Comparison of ENCODE assay signal across 8 mouse cellular contexts in genomic region chr10:41449684-41450083, GRCm38 (mm10). TPM values are rescaled to one million over a fixed set of nuclear protein-coding genes. Genes with fewer than 3 reads are reported as not detected.
DNase-seq lines count a peak whose midpoint lies in the region; ATAC-seq and TF ChIP-seq lines count a peak whose summit lies in the region.

No protein-coding gene starts in this region.

- WGBS in heart, embryonic 11.5 days (ENCODE audit: insufficient replicate concordance) = 13% methylated on average over 14 of the region's 14 CpGs
- WGBS in hindbrain, embryonic 14.5 days = 11% methylated on average over 14 of the region's 14 CpGs
- 12% methylated on average over 14 of the region's 14 CpGs for WGBS in liver, embryonic 15.5 days (ENCODE audit: insufficient replicate concordance)
- 7% methylated on average over 14 of the region's 14 CpGs for WGBS in neural tube, embryonic 14.5 days

- peak overlapping the region; percentile 80 for H3K27ac ChIP-seq in heart, embryonic 11.5 days (ENCODE audit: low read depth, low read length)
- H3K27ac ChIP-seq in cortical plate, adult 2 months (ENCODE audit: insufficient read depth, low read length) = peak overlapping the region; percentile 70
- peak overlapping the region; percentile 83 for H3K27ac ChIP-seq in hindbrain, embryonic 14.5 days
- H3K27ac ChIP-seq in liver, embryonic 15.5 days (replicated peaks) = peak overlapping the region; percentile 87
- H3K27ac ChIP-seq in neural tube, embryonic 14.5 days (ENCODE audit: low read depth, low read length) = peak overlapping the region; percentile 83

- H3K36me3 ChIP-seq in heart, embryonic 11.5 days (ENCODE audit: control insufficient read depth, insufficient read depth, low read length) = peaks cover 10% of the 10 kb centered on the region
- peaks cover 36% of the 10 kb centered on the region for H3K36me3 ChIP-seq in E14TG2a.4 (ENCODE audit: insufficient read depth, low read length)
- peaks cover 8% of the 10 kb centered on the region; the same call in 1 of the 2 replicates for H3K36me3 ChIP-seq in hindbrain, embryonic 14.5 days (replicated peaks; ENCODE audit: control insufficient read depth, insufficient read depth)
- peaks cover 12% of the 10 kb centered on the region; the same call in 1 of the 2 replicates for H3K36me3 ChIP-seq in liver, embryonic 15.5 days (replicated peaks)
- H3K36me3 ChIP-seq in neural tube, embryonic 14.5 days (ENCODE audit: control insufficient read depth, insufficient read depth, low read length) = 0 out of 2 replicates have a peak, but pooled peaks cover 3% of the 10 kb centered on the region

- peak overlapping the region; percentile 91 for H3K4me3 ChIP-seq in heart, embryonic 11.5 days (ENCODE audit: low read depth, low read length)
- H3K4me3 ChIP-seq in E14TG2a.4 (replicated peaks; ENCODE audit: low read length) = peak overlapping the region; percentile 98
- peak overlapping the region; percentile 71 for H3K4me3 ChIP-seq in cortical plate, adult 2 months (ENCODE audit: insufficient read depth, low read length)
- H3K4me3 ChIP-seq in hindbrain, embryonic 14.5 days (replicated peaks; ENCODE audit: low read length) = peak overlapping the region; percentile 72
- peak overlapping the region; percentile 85 for H3K4me3 ChIP-seq in liver, embryonic 15.5 days (replicated peaks)
- peak overlapping the region; percentile 90 for H3K4me3 ChIP-seq in neural tube, embryonic 14.5 days (ENCODE audit: low read depth, low read length)

- ATAC-seq in heart, embryonic 11.5 days (replicated peaks; ENCODE audit: insufficient number of reproducible peaks, low FRiP score, low TSS enrichment) = 0 out of 2 replicates have a peak, but pooled peaks have one; percentile 40
- peak; percentile 66; the same call in 1 of the 2 replicates for ATAC-seq in hindbrain, embryonic 14.5 days (ENCODE audit: low FRiP score)
- peak; percentile 26; the same call in 1 of the 2 replicates for ATAC-seq in liver, embryonic 15.5 days (ENCODE audit: insufficient read depth)
- peak; percentile 81 for ATAC-seq in neural tube, embryonic 14.5 days (ENCODE audit: low read depth)

- no peak for TF ChIP-seq POLR2A in cortical plate, adult 2 months (IDR thresholded peaks at IDR 0.05; ENCODE audit: extremely low read depth, insufficient read depth, low read length)

- no peaks in the 10 kb centered on the region for H3K9me3 ChIP-seq in heart, embryonic 11.5 days (replicated peaks; ENCODE audit: control insufficient read depth, low read length)
- H3K9me3 ChIP-seq in E14TG2a.4 (ENCODE audit: low read length) = no peaks in the 10 kb centered on the region
- H3K9me3 ChIP-seq in hindbrain, embryonic 14.5 days (ENCODE audit: control insufficient read depth, low read length) = no peaks in the 10 kb centered on the region
- H3K9me3 ChIP-seq in liver, embryonic 15.5 days (replicated peaks) = no peaks in the 10 kb centered on the region
- no peaks in the 10 kb centered on the region for H3K9me3 ChIP-seq in neural tube, embryonic 14.5 days (ENCODE audit: control insufficient read depth, low read length)

- no peak for DNase-seq in heart, adult 18-20 months
- peak; percentile 55 for DNase-seq in hindbrain, embryonic 14.5 days (ENCODE audit: low spot score)
- DNase-seq in urinary bladder, postnatal 4 days (ENCODE audit: low spot score in 2 of 2) = no peak

- peak overlapping the region; percentile 91 for H3K9ac ChIP-seq in heart, embryonic 11.5 days (ENCODE audit: low read depth, low read length)
- peak overlapping the region; percentile 88 for H3K9ac ChIP-seq in hindbrain, embryonic 14.5 days
- H3K9ac ChIP-seq in liver, embryonic 15.5 days = peak overlapping the region; percentile 97
- peak overlapping the region; percentile 83 for H3K9ac ChIP-seq in neural tube, embryonic 14.5 days (replicated peaks; ENCODE audit: low read depth, low read length)

- H3K27me3 ChIP-seq in heart, embryonic 11.5 days (ENCODE audit: control insufficient read depth, insufficient read depth, low read length) = no peaks in the 10 kb centered on the region
- H3K27me3 ChIP-seq in E14TG2a.4 (ENCODE audit: insufficient read depth, low read length) = no peaks in the 10 kb centered on the region
- H3K27me3 ChIP-seq in hindbrain, embryonic 14.5 days (ENCODE audit: control insufficient read depth, insufficient read depth, low read length) = no peaks in the 10 kb centered on the region
- H3K27me3 ChIP-seq in liver, embryonic 15.5 days = no peaks in the 10 kb centered on the region
- H3K27me3 ChIP-seq in neural tube, embryonic 14.5 days (ENCODE audit: control insufficient read depth, insufficient read depth, low read length) = no peaks in the 10 kb centered on the region

- TF ChIP-seq CTCF in E14TG2a.4 (conservative IDR thresholded peaks at IDR 0.05; ENCODE audit: low read length) = no peak
- no peak for TF ChIP-seq CTCF in cortical plate, adult 2 months (IDR thresholded peaks at IDR 0.05; ENCODE audit: extremely low read depth, insufficient read depth, low read length)

- peak overlapping the region; percentile 74 for H3K4me2 ChIP-seq in heart, embryonic 11.5 days
- H3K4me2 ChIP-seq in hindbrain, embryonic 14.5 days (replicated peaks) = peak overlapping the region; percentile 54
- H3K4me2 ChIP-seq in liver, embryonic 15.5 days = peak overlapping the region; percentile 90
- peak overlapping the region; percentile 75 for H3K4me2 ChIP-seq in neural tube, embryonic 14.5 days (ENCODE audit: low read depth, low read length)

- H3K4me1 ChIP-seq in heart, embryonic 11.5 days (ENCODE audit: control insufficient read depth, insufficient read depth, low read length) = peaks cover 9% of the 10 kb centered on the region
- peaks cover 57% of the 10 kb centered on the region for H3K4me1 ChIP-seq in E14TG2a.4 (replicated peaks; ENCODE audit: low read depth, low read length)
- peaks cover 3% of the 10 kb centered on the region; the same call in 1 of the 2 replicates for H3K4me1 ChIP-seq in cortical plate, adult 2 months (ENCODE audit: control insufficient read depth, insufficient read depth, low read length)
- H3K4me1 ChIP-seq in hindbrain, embryonic 14.5 days (replicated peaks; ENCODE audit: control insufficient read depth, insufficient read depth, low read length) = peaks cover 18% of the 10 kb centered on the region
- peaks cover 41% of the 10 kb centered on the region for H3K4me1 ChIP-seq in liver, embryonic 15.5 days (replicated peaks)
- peaks cover 17% of the 10 kb centered on the region for H3K4me1 ChIP-seq in neural tube, embryonic 14.5 days (ENCODE audit: control insufficient read depth, insufficient read depth, low read length)

RNA-seq across cellular contexts. Expression of gene Zbtb24, which starts 0.5 kb away (rescaled TPM):
- 11.7 and 12.5 TPM in 2 replicates for polyA plus RNA-seq in heart, embryonic 11.5 days (2014; fragmentation: Nextera tagmentation; extraction: Ambion mirVana)
- 1 to 10 TPM; 6.5 to 7.7 TPM for total RNA-seq in heart, adult 18-20 months (2021)
- polyA plus RNA-seq in cortical plate, adult 2 months (2012; rRNA removed) = 14.2 and 17.6 TPM in 2 replicates
- 19.0 and 19.1 TPM in 2 replicates for polyA plus RNA-seq in hindbrain, embryonic 14.5 days (2014; fragmentation: Nextera tagmentation; extraction: Ambion mirVana)
- 4.9 and 5.1 TPM in 2 replicates for polyA plus RNA-seq in liver, embryonic 15.5 days (2015; fragmentation: Nextera tagmentation; extraction: Ambion mirVana)
- 16.9 and 20.0 TPM in 2 replicates for polyA plus RNA-seq in neural tube, embryonic 14.5 days (2014; fragmentation: Nextera tagmentation; extraction: Ambion mirVana)

RNA-seq across cellular contexts. Expression of gene Mical1, which starts 26.4 kb away (rescaled TPM):
- polyA plus RNA-seq in heart, embryonic 11.5 days (2014; fragmentation: Nextera tagmentation; extraction: Ambion mirVana) = 31.1 and 33.9 TPM in 2 replicates
- total RNA-seq in heart, adult 18-20 months (2021) = 10 to 100 TPM in 1 of 2 experiments, 1 to 10 TPM in 1; 9.5 to 13.1 TPM
- 15.3 and 18.4 TPM in 2 replicates for polyA plus RNA-seq in cortical plate, adult 2 months (2012; rRNA removed)
- polyA plus RNA-seq in hindbrain, embryonic 14.5 days (2014; fragmentation: Nextera tagmentation; extraction: Ambion mirVana) = 20.6 and 22.8 TPM in 2 replicates
- 4.3 and 4.8 TPM in 2 replicates for polyA plus RNA-seq in liver, embryonic 15.5 days (2015; fragmentation: Nextera tagmentation; extraction: Ambion mirVana)
- 19.8 and 31.9 TPM in 2 replicates for polyA plus RNA-seq in neural tube, embryonic 14.5 days (2014; fragmentation: Nextera tagmentation; extraction: Ambion mirVana)

RNA-seq across cellular contexts. Expression of gene Smpd2, which starts 40.5 kb away (rescaled TPM):
- polyA plus RNA-seq in heart, embryonic 11.5 days (2014; fragmentation: Nextera tagmentation; extraction: Ambion mirVana) = 46.7 and 46.8 TPM in 2 replicates
- total RNA-seq in heart, adult 18-20 months (2021) = 10 to 100 TPM; 32.6 to 33.6 TPM
- 33.8 and 36.5 TPM in 2 replicates for polyA plus RNA-seq in cortical plate, adult 2 months (2012; rRNA removed)
- polyA plus RNA-seq in hindbrain, embryonic 14.5 days (2014; fragmentation: Nextera tagmentation; extraction: Ambion mirVana) = 36.3 and 37.9 TPM in 2 replicates
- 11.4 and 11.8 TPM in 2 replicates for polyA plus RNA-seq in liver, embryonic 15.5 days (2015; fragmentation: Nextera tagmentation; extraction: Ambion mirVana)
- polyA plus RNA-seq in neural tube, embryonic 14.5 days (2014; fragmentation: Nextera tagmentation; extraction: Ambion mirVana) = 30.6 and 34.3 TPM in 2 replicates

RNA-seq across cellular contexts. Expression of gene Ppil6, which starts 40.6 kb away (rescaled TPM):
- 0.75 and 1.4 TPM in 2 replicates for polyA plus RNA-seq in heart, embryonic 11.5 days (2014; fragmentation: Nextera tagmentation; extraction: Ambion mirVana)
- total RNA-seq in heart, adult 18-20 months (2021) = 1 to 10 TPM in 1 of 2 experiments, under 1 TPM in 1; 0.74 to 1.9 TPM
- polyA plus RNA-seq in cortical plate, adult 2 months (2012; rRNA removed) = 5.2 and 7.0 TPM in 2 replicates
- 2.3 and 6.1 TPM in 2 replicates for polyA plus RNA-seq in hindbrain, embryonic 14.5 days (2014; fragmentation: Nextera tagmentation; extraction: Ambion mirVana)
- polyA plus RNA-seq in liver, embryonic 15.5 days (2015; fragmentation: Nextera tagmentation; extraction: Ambion mirVana) = 0.12 and 0.20 TPM in 2 replicates
- polyA plus RNA-seq in neural tube, embryonic 14.5 days (2014; fragmentation: Nextera tagmentation; extraction: Ambion mirVana) = 1.7 and 3.5 TPM in 2 replicates

Comparison
In these comparisons a context has a peak if more than half of its experiments do, and no peak if none do; other contexts are left out.
1. ATAC-seq: peak in every context shown above with its lines; median percentile 81 in neural tube, embryonic 14.5 days; 66 in hindbrain, embryonic 14.5 days; 40 in heart, embryonic 11.5 days; 26 in liver, embryonic 15.5 days.